Mouse (Mus musculus) forebrain, embryonic 14.5 days (tissue): ENCODE measurements around the gene Klrb1f. TPM values are rescaled to one million over a fixed set of nuclear protein-coding genes. Genes with fewer than 3 reads are reported as not detected.
"Not testable (repeated sequence)": the region's sequence is repeated elsewhere in the genome, so short reads cannot be mapped to it uniquely, and the experiment has no call there.

Source experiments
- ATAC-seq: fragments of 200-750 bp; cut with Nextera tagmentation; 2 replicates; pipeline ENCODE4 v1.8.0; 2017; ENCODE audit warnings: mild to moderate bottlenecking, moderate library complexity
- DNase-seq: peaks from one replicate; pipeline ENCODE4 v3.0.0-alpha.2; 2015; ENCODE audit warnings: low spot score
- H3K27ac ChIP-seq: fragments of 300-500 bp; sonication (generic); 2 replicates; pipeline ENCODE4 v1.5.1; 2014; ENCODE audit warnings: low read depth, mild to moderate bottlenecking, control low read depth, low read length, moderate library complexity
- H3K27me3 ChIP-seq: fragments of 300-500 bp; sonication (generic); replicated peaks from 2 replicates; pipeline ENCODE4 v1.6.1; 2014; ENCODE audit warnings: low read length, control low read depth, mixed read lengths; ENCODE audit not compliant: control insufficient read depth, insufficient read depth
- H3K36me3 ChIP-seq: fragments of 300-500 bp; sonication (generic); 2 replicates; pipeline ENCODE4 v1.6.1; 2014; ENCODE audit warnings: low read length, control low read depth; ENCODE audit not compliant: control insufficient read depth, insufficient read depth
- H3K4me1 ChIP-seq: fragments of 300-500 bp; sonication (generic); 2 replicates; pipeline ENCODE4 v1.6.1; 2014; ENCODE audit warnings: antibody characterized with exemption, low read length, control low read depth; ENCODE audit not compliant: control insufficient read depth, insufficient read depth
- H3K4me2 ChIP-seq: fragments of 300-500 bp; sonication (generic); 2 replicates; pipeline ENCODE4 v1.6.1; 2014; ENCODE audit warnings: mild to moderate bottlenecking, control low read depth, low read length
- H3K4me3 ChIP-seq: fragments of 300-500 bp; sonication (generic); 2 replicates; pipeline ENCODE4 v1.5.1; 2014; ENCODE audit warnings: low read depth, low read length, control low read depth
- H3K9ac ChIP-seq: fragments of 300-500 bp; sonication (generic); 2 replicates; pipeline ENCODE4 v1.6.1; 2014; ENCODE audit warnings: mild to moderate bottlenecking, low read length, control low read depth, moderate library complexity
- H3K9me3 ChIP-seq: fragments of 300-500 bp; sonication (generic); replicated peaks from 2 replicates; pipeline ENCODE4 v1.6.1; 2016; ENCODE audit warnings: low read length, control low read depth, mixed read lengths; ENCODE audit not compliant: control insufficient read depth
- WGBS: fragments of 180-500 bp; shearing (Covaris S2); extraction: QIAGEN DNeasy Blood & Tissue Kit; methylation state at CpG from one replicate; pipeline ENCODE4 v1.1.7; 2014; 5-methylcytosine and 5-hydroxymethylcytosine counted together
- polyA plus RNA-seq: library from polyadenylated mRNA; unstranded; fragments of >200 nt; fragmentation: Nextera tagmentation; extraction: Ambion mirVana; gene quantifications from 2 replicates; pipeline ENCODE4 v1.2.1, GENCODE M21; 2014

The Klrb1f gene
- polyA plus RNA-seq, 1 experiment from 2014 or later, result 0.15 TPM

DNA sequence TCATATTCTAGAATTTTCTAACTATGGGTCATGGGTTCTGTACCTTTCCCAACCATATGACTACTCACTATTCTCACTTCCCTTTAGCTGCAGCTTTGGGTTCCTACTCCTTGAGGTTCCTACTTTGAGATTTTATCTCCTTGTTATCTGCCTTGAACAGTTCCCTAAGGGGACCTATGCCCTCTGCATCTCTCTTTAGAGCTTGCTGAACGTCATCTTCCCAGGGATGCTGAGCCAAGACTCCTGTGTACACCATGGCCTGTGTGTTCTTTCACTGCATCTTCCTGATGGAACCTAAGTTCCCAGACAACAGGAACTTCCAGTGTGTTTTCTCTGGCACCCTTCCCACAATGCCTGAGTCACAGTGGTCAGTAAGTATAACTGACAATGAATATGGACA lies 52.2 kb downstream of the Klrb1f start:
- WGBS, result 70% methylated on average over 1 of the region's 1 CpGs
- no peaks in the 10 kb centered on the region for H3K36me3 ChIP-seq

DNA sequence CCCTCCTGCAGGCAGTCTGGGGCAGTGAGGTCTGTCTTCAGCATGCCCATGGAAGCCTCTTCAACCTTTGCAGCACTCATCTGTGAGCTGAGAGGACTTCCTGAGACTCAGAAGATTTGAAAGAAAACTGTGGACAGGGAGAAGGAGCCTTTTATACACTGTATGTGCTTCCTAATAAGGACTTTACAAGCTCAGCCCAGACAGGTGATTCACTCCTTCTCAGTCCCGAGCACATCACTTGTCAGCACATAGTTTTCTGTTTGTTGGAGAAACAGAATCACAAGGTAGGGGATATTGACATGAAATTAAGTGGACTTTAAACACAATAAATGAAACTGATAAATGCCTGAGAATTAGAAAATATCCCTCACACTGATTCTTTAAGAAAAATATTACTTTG lies 55.1 kb downstream of the Klrb1f start, which contains the start of gene Clec2e:
Gene Clec2e (minus strand): TSS at position 120 of the 400 bp plus-strand sequence.
- H3K9me3 ChIP-seq, H3K27ac ChIP-seq, DNase-seq, H3K4me1 ChIP-seq, H3K4me2 ChIP-seq, H3K4me3 ChIP-seq, H3K9ac ChIP-seq, H3K27me3 ChIP-seq, ATAC-seq, H3K36me3 ChIP-seq: not testable (repeated sequence)
- whole genome bisulfite sequencing, result 64% methylated on average over 1 of the region's 1 CpGs

More for the DNA sequence above, 52.2 kb downstream of the Klrb1f start:
- no peak overlapping the region for H3K4me3 ChIP-seq
- no peaks in the 10 kb centered on the region for H3K27me3 ChIP-seq
- no peak for ATAC-seq
- H3K4me1 ChIP-seq, result no peaks in the 10 kb centered on the region
- no peak for DNase-seq
- no peak overlapping the region for H3K9ac ChIP-seq
- H3K4me2 ChIP-seq, result no peak overlapping the region
- H3K27ac ChIP-seq, result no peak overlapping the region
- H3K9me3 ChIP-seq, result no peaks in the 10 kb centered on the region

GRCm38 (mm10) chr6:129101604-129102003 lies 55.9 kb downstream of the Klrb1f start:
- Histone ChIP-seq H3K27ac (no peak overlapping the region), H3K9me3 (no peaks in the 10 kb centered on the region), H3K4me3 (no peak overlapping the region), H3K4me1 (no peaks in the 10 kb centered on the region), H3K36me3 (no peaks in the 10 kb centered on the region), H3K4me2 (no peak overlapping the region), H3K27me3 (no peaks in the 10 kb centered on the region), H3K9ac (no peak overlapping the region)
- 88% methylated on average over 1 of the region's 1 CpGs for WGBS
- no peak for DNase-seq
- no peak for ATAC-seq

- no peaks in the 10 kb centered on the region for H3K36me3 ChIP-seq
- no peaks in the 10 kb centered on the region for H3K4me1 ChIP-seq
- H3K4me3 ChIP-seq, result no peak overlapping the region
- DNase-seq, result no peak
- H3K4me2 ChIP-seq, result no peak overlapping the region
- no peaks in the 10 kb centered on the region for H3K27me3 ChIP-seq
- 84% methylated on average over 4 of the region's 4 CpGs for WGBS
- no peak overlapping the region for H3K27ac ChIP-seq
- H3K9ac ChIP-seq, result no peak overlapping the region
- no peaks in the 10 kb centered on the region for H3K9me3 ChIP-seq
- ATAC-seq, result no peak
These were observed 57.3 kb downstream of the Klrb1f start for GRCm38 (mm10) chr6:129102858-129103555.

Other genes with a start within 250 kb of the Klrb1f start
- not detected in 2 replicates for gene Gm44511, start 219.6 kb upstream of the Klrb1f start, polyA plus RNA-seq
- gene Klrb1b, start 219.6 kb upstream of the Klrb1f start, polyA plus RNA-seq, result not detected in 2 replicates
- gene Clec2i, start 158.3 kb upstream of the Klrb1f start, polyA plus RNA-seq, result not detected in 2 replicates
- gene BC035044, start 154.8 kb upstream of the Klrb1f start, polyA plus RNA-seq, result 0.52 and 0.65 TPM in 2 replicates
- gene Clec2g, start 111.5 kb upstream of the Klrb1f start, polyA plus RNA-seq, result not detected in 2 replicates
- not detected in 2 replicates for gene Clec2e, start 55.0 kb downstream of the Klrb1f start, polyA plus RNA-seq
- gene Clec2d, start 134.7 kb downstream of the Klrb1f start, polyA plus RNA-seq, result not detected in 2 replicates
- gene Cd69, start 229.5 kb downstream of the Klrb1f start, polyA plus RNA-seq, result not detected in 2 replicates